Mouse (Mus musculus) CH12.LX (cell line): ENCODE measurements at regions not wholly inside any gene's neighbourhood (a gene's known extent, or its start where the extent isn't known, plus 50 kb on each side); places are given as distances from the start of the nearest gene placed in this dataset.

ENCODE experiments used
- BHLHE40 ChIP-seq: IDR thresholded peaks from 2 replicates; pipeline ENCODE4 v1.6.1; 2011; ENCODE audit warnings: mild to moderate bottlenecking, low read depth, low read length, improper control_type of control experiment
- CTCF ChIP-seq, 2 experiments: IDR thresholded peaks in 1 of 2; conservative IDR thresholded peaks in 1 of 2; 2 replicates each; pipeline ENCODE4 v1.5.1; 2011 to 2012; ENCODE audit warnings: low read depth in 2 of 2, low read length in 2 of 2, improper control_type of control experiment in 1 of 2, inconsistent platforms in 1 of 2, mild to moderate bottlenecking in 1 of 2, moderate library complexity in 1 of 2
- E2F4 ChIP-seq: IDR thresholded peaks from 2 replicates; pipeline ENCODE4 v1.6.1; 2011; ENCODE audit warnings: low read depth, low read length, improper control_type of control experiment; ENCODE audit not compliant: insufficient replicate concordance
- ETS1 ChIP-seq: conservative IDR thresholded peaks from 2 replicates; pipeline ENCODE4 v1.6.1; 2012; ENCODE audit warnings: low read depth, mild to moderate bottlenecking, inconsistent platforms, low read length, improper control_type of control experiment, moderate library complexity
- MYC ChIP-seq: IDR thresholded peaks from 2 replicates; pipeline ENCODE4 v1.6.1; 2011; ENCODE audit warnings: low read depth, mild to moderate bottlenecking, improper control_type of control experiment, low read length
- PAX5 ChIP-seq: IDR thresholded peaks from 2 replicates; pipeline ENCODE4 v1.6.1; 2012; ENCODE audit warnings: low read length, inconsistent platforms, mixed read lengths
- POLR2A ChIP-seq: IDR thresholded peaks from 2 replicates; pipeline ENCODE4 v1.6.1; 2011; ENCODE audit warnings: low read depth, mild to moderate bottlenecking, improper control_type of control experiment, low read length

GRCm38 (mm10) chr16:93365236-93365951, 238.5 kb downstream of the Setd4 start:
- TF ChIP-seq MYC (no peak), POLR2A (no peak), E2F4 (no peak), CTCF (conservative IDR thresholded peaks at IDR 0.05 in 1 of 2, IDR thresholded peaks at IDR 0.05 in 1 of 2; ENCODE audit: low read depth in 2 of 2, low read length in 2 of 2) (no peak), ETS1 (no peak), BHLHE40 (no peak), PAX5 (no peak)
